In the genomic region with DNA sequence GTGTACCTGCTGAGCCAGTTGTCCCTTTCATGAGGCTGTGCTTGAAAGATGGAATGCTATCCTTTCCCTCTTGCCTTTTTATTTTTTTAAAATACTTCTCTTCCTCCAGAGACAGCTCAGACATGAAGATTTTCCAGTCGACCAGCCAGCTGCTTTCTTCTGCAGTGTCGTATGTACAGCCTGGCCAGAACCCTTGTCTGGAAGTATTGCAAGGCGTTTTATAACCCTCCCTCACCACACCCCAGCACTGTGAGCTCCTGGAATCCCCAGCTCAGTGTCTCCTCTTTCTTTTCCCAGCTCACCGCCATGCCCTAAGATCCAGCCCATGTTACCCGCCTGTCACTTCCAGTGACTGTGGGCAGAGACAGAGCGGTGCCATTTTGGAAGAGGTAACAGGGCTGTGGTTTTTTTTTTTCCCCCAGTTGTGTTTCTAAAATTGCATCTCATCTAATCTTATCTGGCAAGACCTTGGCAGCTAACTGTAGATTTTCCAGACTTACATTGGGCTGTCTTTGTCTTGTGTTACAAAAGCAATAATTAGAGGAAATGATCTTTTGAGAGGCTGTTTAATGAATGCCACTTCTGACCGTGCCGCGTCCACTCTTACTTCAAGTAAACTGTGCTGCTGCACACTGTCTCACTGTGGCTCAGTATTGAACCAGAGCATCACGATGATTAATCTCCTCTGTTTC, we compare ENCODE assay signal across 9 mouse cellular contexts.
DNase-seq lines count a peak whose midpoint lies in the region; ATAC-seq lines count a peak whose summit lies in the region.
"Had no signal": no experiment of that assay in that cellular context is flagged by ENCODE, and none has a peak within 500 bp of the region (broad histone marks: within the 10 kb centered on the region; RNA-seq: fewer than 3 reads in every experiment).

No protein-coding gene starts in this region.

- no peaks in the 10 kb centered on the region for H3K27me3 ChIP-seq in forebrain, embryonic 12.5 days
- H3K27me3 ChIP-seq in forebrain, embryonic 10.5 days (ENCODE audit: poor library complexity, severe bottlenecking), result no peaks in the 10 kb centered on the region
- H3K27me3 ChIP-seq in midbrain, embryonic 10.5 days (ENCODE audit: low read depth, poor library complexity, severe bottlenecking), result no peaks in the 10 kb centered on the region
- no peaks in the 10 kb centered on the region for H3K27me3 ChIP-seq in midbrain, embryonic 14.5 days (ENCODE audit: control insufficient read depth, insufficient read depth, low read length)
- H3K27me3 ChIP-seq in heart, embryonic 13.5 days (replicated peaks), result no peaks in the 10 kb centered on the region
- H3K27me3 ChIP-seq in neural tube, embryonic 15.5 days (replicated peaks), result no peaks in the 10 kb centered on the region

- no peak overlapping the region for H3K4me3 ChIP-seq in forebrain, embryonic 12.5 days (replicated peaks)
- H3K4me3 ChIP-seq in forebrain, embryonic 10.5 days, result no peak overlapping the region
- H3K4me3 ChIP-seq in midbrain, embryonic 10.5 days, result no peak overlapping the region
- H3K4me3 ChIP-seq in midbrain, embryonic 14.5 days (replicated peaks; ENCODE audit: low read depth, low read length), result no peak overlapping the region
- no peak overlapping the region for H3K4me3 ChIP-seq in heart, embryonic 13.5 days
- H3K4me3 ChIP-seq in neural tube, embryonic 15.5 days (replicated peaks), result no peak overlapping the region

- H3K27ac ChIP-seq in forebrain, embryonic 12.5 days, result peak overlapping the region; percentile 27; the same call in 1 of the 2 replicates
- no peak overlapping the region; the same call in 1 of the 2 replicates for H3K27ac ChIP-seq in forebrain, embryonic 10.5 days
- 0 out of 2 replicates have a peak overlapping the region, but pooled peaks have one; percentile 49 for H3K27ac ChIP-seq in midbrain, embryonic 10.5 days (replicated peaks)
- H3K27ac ChIP-seq in midbrain, embryonic 14.5 days (replicated peaks; ENCODE audit: low read depth, low read length), result no peak overlapping the region
- H3K27ac ChIP-seq in heart, embryonic 13.5 days (replicated peaks), result peak overlapping the region; percentile 57
- H3K27ac ChIP-seq in neural tube, embryonic 15.5 days (replicated peaks), result 0 out of 2 replicates have a peak overlapping the region, but pooled peaks have one; percentile 23

- no peaks in the 10 kb centered on the region for H3K36me3 ChIP-seq in forebrain, embryonic 12.5 days (replicated peaks)
- peaks cover 3% of the 10 kb centered on the region; the same call in 1 of the 2 replicates for H3K36me3 ChIP-seq in forebrain, embryonic 10.5 days (replicated peaks)
- no peaks in the 10 kb centered on the region for H3K36me3 ChIP-seq in midbrain, embryonic 10.5 days
- H3K36me3 ChIP-seq in midbrain, embryonic 14.5 days (ENCODE audit: control insufficient read depth, insufficient read depth, low read length), result no peaks in the 10 kb centered on the region
- H3K36me3 ChIP-seq in heart, embryonic 13.5 days, result no peaks in the 10 kb centered on the region
- no peaks in the 10 kb centered on the region for H3K36me3 ChIP-seq in neural tube, embryonic 15.5 days

- WGBS in forebrain, embryonic 12.5 days, result 60% methylated on average over 10 of the region's 10 CpGs
- WGBS in forebrain, embryonic 10.5 days, result 81% methylated on average over 10 of the region's 10 CpGs
- 87% methylated on average over 10 of the region's 10 CpGs for WGBS in midbrain, embryonic 10.5 days
- WGBS in midbrain, embryonic 14.5 days, result 78% methylated on average over 10 of the region's 10 CpGs
- WGBS in heart, embryonic 13.5 days, result 52% methylated on average over 10 of the region's 10 CpGs
- WGBS in neural tube, embryonic 15.5 days, result 48% methylated on average over 10 of the region's 10 CpGs

- H3K4me1 ChIP-seq in forebrain, embryonic 12.5 days, result peaks cover 46% of the 10 kb centered on the region
- peaks cover 42% of the 10 kb centered on the region for H3K4me1 ChIP-seq in forebrain, embryonic 10.5 days
- H3K4me1 ChIP-seq in midbrain, embryonic 10.5 days, result peaks cover 15% of the 10 kb centered on the region
- H3K4me1 ChIP-seq in midbrain, embryonic 14.5 days (ENCODE audit: control insufficient read depth, insufficient read depth, low read length), result peaks cover 29% of the 10 kb centered on the region; the same call in 1 of the 2 replicates
- peaks cover 77% of the 10 kb centered on the region for H3K4me1 ChIP-seq in heart, embryonic 13.5 days
- peaks cover 40% of the 10 kb centered on the region for H3K4me1 ChIP-seq in neural tube, embryonic 15.5 days

- ATAC-seq in forebrain, embryonic 12.5 days (ENCODE audit: low FRiP score), result no peak
- no peak for ATAC-seq in midbrain, embryonic 14.5 days (ENCODE audit: low FRiP score, low TSS enrichment)
- no peak for ATAC-seq in heart, embryonic 13.5 days (ENCODE audit: extremely low read depth, insufficient number of reproducible peaks, low FRiP score, low TSS enrichment)
- ATAC-seq in neural tube, embryonic 15.5 days (ENCODE audit: low FRiP score), result no peak

- no peak overlapping the region for H3K9ac ChIP-seq in forebrain, embryonic 12.5 days
- no peak overlapping the region for H3K9ac ChIP-seq in midbrain, embryonic 14.5 days (replicated peaks; ENCODE audit: low read length)
- H3K9ac ChIP-seq in heart, embryonic 13.5 days, result no peak overlapping the region
- no peak overlapping the region for H3K9ac ChIP-seq in neural tube, embryonic 15.5 days (replicated peaks)

- DNase-seq in forebrain, embryonic 10.5 days (ENCODE audit: extremely low spot score, low spot score), result no peak
- no peak for DNase-seq in midbrain, embryonic 10.5 days (ENCODE audit: low spot score)
- DNase-seq in midbrain, embryonic 14.5 days, result no peak
- DNase-seq in layer of hippocampus, adult 11-12 months (ENCODE audit: low spot score), result no peak
- DNase-seq in cerebellum, postnatal 10 days, result no peak
- DNase-seq: cerebellum, adult 11-12 months had no signal

- H3K9me3 ChIP-seq in forebrain, embryonic 12.5 days, result no peaks in the 10 kb centered on the region
- no peaks in the 10 kb centered on the region for H3K9me3 ChIP-seq in forebrain, embryonic 10.5 days
- H3K9me3 ChIP-seq in midbrain, embryonic 10.5 days (replicated peaks), result no peaks in the 10 kb centered on the region
- H3K9me3 ChIP-seq in midbrain, embryonic 14.5 days (ENCODE audit: control insufficient read depth, low read length), result no peaks in the 10 kb centered on the region
- H3K9me3 ChIP-seq in heart, embryonic 13.5 days, result no peaks in the 10 kb centered on the region
- no peaks in the 10 kb centered on the region for H3K9me3 ChIP-seq in neural tube, embryonic 15.5 days (replicated peaks)

- no peak overlapping the region for H3K4me2 ChIP-seq in forebrain, embryonic 12.5 days
- no peak overlapping the region for H3K4me2 ChIP-seq in midbrain, embryonic 14.5 days (ENCODE audit: low read length)
- 0 out of 2 replicates have a peak overlapping the region, but pooled peaks have one; percentile 4 for H3K4me2 ChIP-seq in heart, embryonic 13.5 days
- H3K4me2 ChIP-seq in neural tube, embryonic 15.5 days, result no peak overlapping the region

Comparison
In these comparisons a context has a peak if more than half of its experiments do, and no peak if none do; other contexts are left out.
1. H3K27ac ChIP-seq: peak in forebrain, embryonic 12.5 days (single experiment), midbrain, embryonic 10.5 days (single experiment), heart, embryonic 13.5 days (single experiment) and neural tube, embryonic 15.5 days (single experiment); none in forebrain, embryonic 10.5 days (single experiment) and midbrain, embryonic 14.5 days (single experiment).